Mouse (Mus musculus) kidney, postnatal 0 days (tissue): ENCODE measurements around the gene Nlrp3. TPM values are rescaled to one million over a fixed set of nuclear protein-coding genes. Genes with fewer than 3 reads are reported as not detected.
A peak's percentile ranks its signal among the peaks of the same experiment; 100 is the strongest.

ENCODE experiments used
- ATAC-seq: fragments of 200-750 bp; cut with Nextera tagmentation; replicated peaks from 2 replicates; pipeline ENCODE4 v1.8.0; 2017; ENCODE audit warnings: low read depth, moderate number of reproducible peaks, moderate TSS enrichment, moderate library complexity; ENCODE audit not compliant: low FRiP score
- DNase-seq: peaks from one replicate; pipeline ENCODE4 v3.0.0-alpha.2; 2016; ENCODE audit warnings: low spot score
- H3K27ac ChIP-seq: fragments of 300-500 bp; sonication (generic); 2 replicates; pipeline ENCODE4 v1.5.1; 2014; ENCODE audit warnings: mild to moderate bottlenecking
- H3K27me3 ChIP-seq: fragments of 300-500 bp; sonication (generic); 2 replicates; pipeline ENCODE4 v1.6.1; 2014; ENCODE audit warnings: low read length, mixed read lengths; ENCODE audit not compliant: insufficient read depth
- H3K36me3 ChIP-seq: fragments of 300-500 bp; sonication (generic); 2 replicates; pipeline ENCODE4 v1.6.1; 2014; ENCODE audit warnings: low read length, mixed read lengths; ENCODE audit not compliant: insufficient read depth
- H3K4me1 ChIP-seq: fragments of 300-500 bp; sonication (generic); replicated peaks from 2 replicates; pipeline ENCODE4 v1.6.1; 2014; ENCODE audit warnings: antibody characterized with exemption, low read length, mixed read lengths; ENCODE audit not compliant: insufficient read depth
- H3K4me2 ChIP-seq: fragments of 300-500 bp; sonication (generic); 2 replicates; pipeline ENCODE4 v1.6.1; 2014; ENCODE audit warnings: mild to moderate bottlenecking, low read length, moderate library complexity, mixed read lengths
- H3K4me3 ChIP-seq: fragments of 300-500 bp; sonication (generic); replicated peaks from 2 replicates; pipeline ENCODE4 v1.5.1; 2014; ENCODE audit warnings: low read depth, low read length
- H3K9ac ChIP-seq: fragments of 300-500 bp; sonication (generic); 2 replicates; pipeline ENCODE4 v1.6.1; 2014; ENCODE audit warnings: low read depth, low read length
- H3K9me3 ChIP-seq: fragments of 300-500 bp; sonication (generic); replicated peaks from 2 replicates; pipeline ENCODE4 v1.6.1; 2016; ENCODE audit warnings: low read length, inconsistent platforms, mixed read lengths
- CTCF ChIP-seq: IDR thresholded peaks from 2 replicates; pipeline ENCODE4 v1.5.1; 2016; ENCODE audit warnings: antibody characterized with exemption, low read depth, mild to moderate bottlenecking, moderate library complexity
- WGBS: fragments of 180-500 bp; shearing (Covaris S2); extraction: QIAGEN DNeasy Blood & Tissue Kit; methylation state at CpG from one replicate; pipeline ENCODE4 v1.1.7; 2014; 5-methylcytosine and 5-hydroxymethylcytosine counted together
- polyA plus RNA-seq: library from polyadenylated mRNA; unstranded; fragments of >200 nt; fragmentation: Nextera tagmentation; extraction: Ambion mirVana; gene quantifications from 2 replicates; pipeline ENCODE4 v1.2.1, GENCODE M21; 2015

Gene Nlrp3
- polyA plus RNA-seq, 1 experiment from 2014 or later, result 0.09 TPM

- Histone ChIP-seq H3K27me3 (no peaks in the 10 kb centered on the region), H3K4me1 (no peaks in the 10 kb centered on the region), H3K4me2 (no peak overlapping the region), H3K27ac (no peak overlapping the region), H3K36me3 (no peaks in the 10 kb centered on the region), H3K4me3 (no peak overlapping the region), H3K9ac (no peak overlapping the region), H3K9me3 (no peaks in the 10 kb centered on the region)
- TF ChIP-seq CTCF, result no peak
- ATAC-seq (peak; percentile 86), DNase-seq (peak; percentile 84)
- 45% methylated on average over 6 of the region's 6 CpGs for WGBS
These were observed 10.4 kb upstream of the Nlrp3 start for GRCm38 (mm10) chr11:59530870-59531535.

GRCm38 (mm10) chr11:59531562-59531961 lies 9.8 kb upstream of the Nlrp3 start:
- H3K27ac ChIP-seq, result no peak overlapping the region
- H3K4me3 ChIP-seq, result no peak overlapping the region
- no peaks in the 10 kb centered on the region for H3K4me1 ChIP-seq
- ATAC-seq, result peak; percentile 50; the same call in 1 of the 2 replicates
- no peaks in the 10 kb centered on the region for H3K27me3 ChIP-seq
- no peak overlapping the region for H3K9ac ChIP-seq
- DNase-seq, result no peak
- no peak overlapping the region for H3K4me2 ChIP-seq
- TF ChIP-seq CTCF, result no peak
- no peaks in the 10 kb centered on the region for H3K36me3 ChIP-seq
- no peaks in the 10 kb centered on the region for H3K9me3 ChIP-seq
- WGBS, result 46% methylated on average over 5 of the region's 5 CpGs

GRCm38 (mm10) chr11:59537218-59538130 lies 3.9 kb upstream of the Nlrp3 start:
- WGBS, result 36% methylated on average over 16 of the region's 16 CpGs
- TF ChIP-seq CTCF, result peak; percentile 63
- Histone ChIP-seq H3K27me3 (no peaks in the 10 kb centered on the region), H3K9ac (no peak overlapping the region), H3K4me2 (peak overlapping the region; percentile 42; the same call in 1 of the 2 replicates), H3K4me3 (no peak overlapping the region), H3K4me1 (peaks cover 11% of the 10 kb centered on the region; the same call in 1 of the 2 replicates), H3K27ac (peak overlapping the region; percentile 19), H3K9me3 (no peaks in the 10 kb centered on the region), H3K36me3 (no peaks in the 10 kb centered on the region)
- ATAC-seq (peak; percentile 73), DNase-seq (peak; percentile 93)

- peak; percentile 82 for DNase-seq
- Histone ChIP-seq H3K4me1 (peaks cover 11% of the 10 kb centered on the region; the same call in 1 of the 2 replicates), H3K36me3 (no peaks in the 10 kb centered on the region), H3K4me3 (no peak overlapping the region), H3K9me3 (no peaks in the 10 kb centered on the region), H3K9ac (no peak overlapping the region), H3K4me2 (peak overlapping the region; percentile 42), H3K27ac (peak overlapping the region; percentile 19; the same call in 1 of the 2 replicates), H3K27me3 (no peaks in the 10 kb centered on the region)
- no peak; the same call in 1 of the 2 replicates for ATAC-seq
- peak; percentile 51 for TF ChIP-seq CTCF
- 23% methylated on average over 11 of the region's 11 CpGs for WGBS
These were observed 3.0 kb upstream of the Nlrp3 start for GRCm38 (mm10) chr11:59538387-59538786.

GRCm38 (mm10) chr11:59540123-59540522 lies 1.2 kb upstream of the Nlrp3 start:
- Histone ChIP-seq H3K36me3 (no peaks in the 10 kb centered on the region), H3K4me3 (no peak overlapping the region), H3K9me3 (no peaks in the 10 kb centered on the region), H3K4me1 (peaks cover 11% of the 10 kb centered on the region; the same call in 1 of the 2 replicates), H3K4me2 (no peak overlapping the region), H3K27me3 (no peaks in the 10 kb centered on the region), H3K27ac (no peak overlapping the region), H3K9ac (no peak overlapping the region)
- no peak for TF ChIP-seq CTCF
- ATAC-seq (no peak), DNase-seq (no peak)
- 80% methylated on average over 3 of the region's 3 CpGs for WGBS

GRCm38 (mm10) chr11:59542442-59542841 lies 1.1 kb downstream of the Nlrp3 start:
- no peaks in the 10 kb centered on the region for H3K27me3 ChIP-seq
- no peaks in the 10 kb centered on the region for H3K36me3 ChIP-seq
- no peak overlapping the region for H3K27ac ChIP-seq
- no peak overlapping the region for H3K9ac ChIP-seq
- no peak overlapping the region for H3K4me2 ChIP-seq
- H3K4me3 ChIP-seq, result no peak overlapping the region
- WGBS, result 82% methylated on average over 6 of the region's 6 CpGs
- no peak for DNase-seq
- H3K9me3 ChIP-seq, result no peaks in the 10 kb centered on the region
- H3K4me1 ChIP-seq, result peaks cover 10% of the 10 kb centered on the region; the same call in 1 of the 2 replicates
- no peak for TF ChIP-seq CTCF
- no peak for ATAC-seq
